33 mouse cellular contexts compared by ENCODE assay signal in genomic region chr17:30996296-30996695, GRCm38 (mm10). TPM values are rescaled to one million over a fixed set of nuclear protein-coding genes. Genes with fewer than 3 reads are reported as not detected.
A peak's percentile ranks its signal among the peaks of the same experiment; 100 is the strongest.
DNase-seq lines count a peak whose midpoint lies in the region; ATAC-seq and TF ChIP-seq lines count a peak whose summit lies in the region.
"Had no signal": no experiment of that assay in that cellular context is flagged by ENCODE, and none has a peak within 500 bp of the region (broad histone marks: within the 10 kb centered on the region; RNA-seq: fewer than 3 reads in every experiment).

No protein-coding gene starts in this region.

- H3K79me2 ChIP-seq in CH12.LX (replicated peaks; ENCODE audit: control insufficient read depth, extremely low read depth, insufficient read depth, poor library complexity, severe bottlenecking): no peaks in the 10 kb centered on the region

- peaks cover 4 to 33% of the 10 kb centered on the region in 2 experiments for H3K4me1 ChIP-seq in CH12.LX (ENCODE audit: control insufficient read depth in 1 of 2, insufficient read depth in 2 of 2)
- H3K4me1 ChIP-seq in hindbrain, embryonic 10.5 days (replicated peaks): peaks cover 12% of the 10 kb centered on the region
- no peaks in the 10 kb centered on the region for H3K4me1 ChIP-seq in midbrain, embryonic 16.5 days (ENCODE audit: control insufficient read depth, insufficient read depth, low read length)
- H3K4me1 ChIP-seq: forebrain, embryonic 13.5 days had no signal

- no peak for TF ChIP-seq RAD21 in CH12.LX (IDR thresholded peaks at IDR 0.05; ENCODE audit: low read depth, low read length)

- H3K9me3 ChIP-seq in CH12.LX (replicated peaks; ENCODE audit: low read length): peaks cover 2% of the 10 kb centered on the region
- H3K9me3 ChIP-seq in hindbrain, embryonic 10.5 days: no peaks in the 10 kb centered on the region
- H3K9me3 ChIP-seq in midbrain, embryonic 16.5 days (replicated peaks; ENCODE audit: control insufficient read depth, low read length, poor library complexity, severe bottlenecking): no peaks in the 10 kb centered on the region
- H3K9me3 ChIP-seq: embryonic facial prominence, embryonic 13.5 days; forebrain, embryonic 10.5 days; forebrain, embryonic 13.5 days; hindbrain, embryonic 13.5 days had no signal

- dilution Hi-C loops in CH12.LX (cut with MboI; ENCODE audit: extremely low pct_ligation_motif_present, extremely low pct_unique_long_range_greater_than_20kb, low sequenced_read_pairs): no loop called here

- no peak overlapping the region for H3K4me3 ChIP-seq in CH12.LX (replicated peaks in 1 of 3; ENCODE audit: low read depth in 2 of 3, low read length in 2 of 3, poor library complexity in 1 of 3)
- no peak overlapping the region for H3K4me3 ChIP-seq in hindbrain, embryonic 10.5 days
- H3K4me3 ChIP-seq in midbrain, embryonic 16.5 days (ENCODE audit: low read depth, low read length): no peak overlapping the region
- H3K4me3 ChIP-seq: embryonic facial prominence, embryonic 13.5 days; erythroblast, embryonic 14.5 days; forebrain, embryonic 10.5 days; forebrain, embryonic 13.5 days; hindbrain, embryonic 13.5 days had no signal

- TF ChIP-seq POLR2A in CH12.LX (IDR thresholded peaks at IDR 0.05; ENCODE audit: low read depth, low read length): no peak

- no peaks in the 10 kb centered on the region for H3K36me3 ChIP-seq in CH12.LX (replicated peaks in 1 of 2; ENCODE audit: control insufficient read depth in 1 of 2, insufficient read depth in 1 of 2, low read length in 1 of 2)
- H3K36me3 ChIP-seq in hindbrain, embryonic 10.5 days: no peaks in the 10 kb centered on the region
- no peaks in the 10 kb centered on the region for H3K36me3 ChIP-seq in midbrain, embryonic 16.5 days (ENCODE audit: control insufficient read depth, insufficient read depth, low read length)
- H3K36me3 ChIP-seq: embryonic facial prominence, embryonic 13.5 days; forebrain, embryonic 10.5 days; G1E; hindbrain, embryonic 13.5 days had no signal

- in situ Hi-C loops in CH12.LX (cut with MboI; ENCODE audit: low pct_ligation_motif_present, low pct_unique_long_range_greater_than_20kb, low sequenced_read_pairs): no loop called here

- ATAC-seq in granulocyte monocyte progenitor cell, adult 5-6 weeks (replicated peaks; ENCODE audit: poor library complexity, severe bottlenecking): peak; percentile 46; the same call in 1 of the 2 replicates
- no peak for ATAC-seq in megakaryocyte progenitor cell, adult 5-6 weeks (replicated peaks; ENCODE audit: poor library complexity)
- ATAC-seq in midbrain, embryonic 16.5 days: no peak
- ATAC-seq: forebrain, embryonic 13.5 days; forebrain, embryonic 16.5 days; hindbrain, embryonic 16.5 days; Patski had no signal

- peak; percentile 53 for DNase-seq in A20 (ENCODE audit: low read depth, low spot score)
- DNase-seq in CH12.LX (ENCODE audit: extremely low read depth): peak; percentile 19
- peak; percentile 27 for DNase-seq in thymus, postnatal 25 days
- no peak for DNase-seq in hindbrain, embryonic 10.5 days (ENCODE audit: low spot score)
- DNase-seq in liver: no peak
- DNase-seq: adrenal gland, postnatal 10 days; adrenal gland, postnatal 36 days; cerebellum, adult 18-20 months; cerebellum, adult 9-11 months; cerebellum, postnatal 25 days; gastrocnemius, postnatal 10 days; gastrocnemius, postnatal 36 days; heart, adult 11 months had no signal

- H3K27me3 ChIP-seq in CH12.LX (replicated peaks): no peaks in the 10 kb centered on the region
- no peaks in the 10 kb centered on the region for H3K27me3 ChIP-seq in hindbrain, embryonic 10.5 days (ENCODE audit: insufficient read depth, poor library complexity, severe bottlenecking)
- H3K27me3 ChIP-seq in midbrain, embryonic 16.5 days (ENCODE audit: control insufficient read depth, insufficient read depth, low read depth, low read length): no peaks in the 10 kb centered on the region
- H3K27me3 ChIP-seq: embryonic facial prominence, embryonic 13.5 days; forebrain, embryonic 13.5 days; hindbrain, embryonic 13.5 days had no signal

- WGBS in hindbrain, embryonic 10.5 days: 85% methylated on average over 5 of the region's 5 CpGs
- WGBS in midbrain, embryonic 16.5 days: 85% methylated on average over 5 of the region's 5 CpGs

- H3K27ac ChIP-seq in CH12.LX (ENCODE audit: insufficient read depth, low read depth): no peak overlapping the region
- H3K27ac ChIP-seq in hindbrain, embryonic 10.5 days: no peak overlapping the region
- H3K27ac ChIP-seq in midbrain, embryonic 16.5 days (ENCODE audit: low read length): no peak overlapping the region
- H3K27ac ChIP-seq: embryonic facial prominence, embryonic 13.5 days; forebrain, embryonic 10.5 days; forebrain, embryonic 13.5 days; hindbrain, embryonic 13.5 days had no signal

- TF ChIP-seq CTCF in CH12.LX (conservative IDR thresholded peaks at IDR 0.05 in 1 of 2, IDR thresholded peaks at IDR 0.05 in 1 of 2; ENCODE audit: low read depth in 2 of 2, low read length in 2 of 2): no peak

- no peak overlapping the region for H3K9ac ChIP-seq in CH12.LX (ENCODE audit: insufficient read depth, low read depth)
- no peak overlapping the region for H3K9ac ChIP-seq in midbrain, embryonic 16.5 days (ENCODE audit: low read depth, low read length)
- H3K9ac ChIP-seq: embryonic facial prominence, embryonic 13.5 days; forebrain, embryonic 13.5 days; hindbrain, embryonic 13.5 days had no signal

- H3K4me2 ChIP-seq in CH12.LX (ENCODE audit: insufficient read depth, low read depth, poor library complexity, severe bottlenecking): no peak overlapping the region
- no peak overlapping the region for H3K4me2 ChIP-seq in midbrain, embryonic 16.5 days (ENCODE audit: low read length)
- H3K4me2 ChIP-seq: embryonic facial prominence, embryonic 13.5 days; forebrain, embryonic 13.5 days; heart, embryonic 11.5 days; hindbrain, embryonic 13.5 days had no signal

- TF ChIP-seq EP300 in CH12.LX (IDR thresholded peaks at IDR 0.05; ENCODE audit: low read length): no peak

TF ChIP-seq in CH12.LX, 34 proteins besides CTCF, POLR2A, EP300 and RAD21:
- TF ChIP-seq JUN (IDR thresholded peaks at IDR 0.05; ENCODE audit: insufficient read depth, low read depth, low read length): no peak
- TF ChIP-seq HCFC1 (IDR thresholded peaks at IDR 0.05; ENCODE audit: low read depth, low read length): no peak
- no peak for TF ChIP-seq RCOR1 (conservative IDR thresholded peaks at IDR 0.05; ENCODE audit: low read depth, low read length)
- no peak for TF ChIP-seq TBP (conservative IDR thresholded peaks at IDR 0.05; ENCODE audit: low read depth, low read length)
- no peak for TF ChIP-seq UBTF (IDR thresholded peaks at IDR 0.05; ENCODE audit: low read depth, low read length)
- TF ChIP-seq MAZ (IDR thresholded peaks at IDR 0.05; ENCODE audit: low read depth, low read length): no peak
- no peak for TF ChIP-seq ZMIZ1 (IDR thresholded peaks at IDR 0.05; ENCODE audit: low read depth, low read length)
- TF ChIP-seq USF2 (conservative IDR thresholded peaks at IDR 0.05; ENCODE audit: low read depth, low read length): no peak
- no peak for TF ChIP-seq MYC (IDR thresholded peaks at IDR 0.05; ENCODE audit: low read depth, low read length)

RNA-seq across cellular contexts. Expression of gene Umodl1, which starts 41.9 kb away (rescaled TPM):
- 2.4 and 4.5 TPM in 2 replicates for total RNA-seq in CH12.LX (2012; rRNA removed)
- total RNA-seq in CH12.LX (2014; rRNA removed): 1.6 TPM in 2 replicates
- 1.0 and 1.1 TPM in 2 replicates for polyA plus RNA-seq in CH12.LX (2012; ENCODE audit: insufficient read length, low read depth)
- not detected in 2 replicates for total RNA-seq in granulocyte monocyte progenitor cell, adult 5-6 weeks (2014; fragmentation: Nextera tagmentation)
- not detected in 2 replicates for total RNA-seq in granulocyte monocyte progenitor cell, adult 5-6 weeks (2017)
- polyA plus RNA-seq in hindbrain, embryonic 10.5 days (2016; fragmentation: Nextera tagmentation; extraction: Ambion mirVana): 0.08 and 0.20 TPM in 2 replicates
- total RNA-seq in megakaryocyte progenitor cell, adult 5-6 weeks (2015): not detected in 2 replicates
- total RNA-seq in megakaryocyte progenitor cell, adult 5-6 weeks (2017): not detected in 2 replicates
- 0.09 and 0.10 TPM in 2 replicates for polyA plus RNA-seq in midbrain, embryonic 16.5 days (2015; fragmentation: Nextera tagmentation; extraction: Ambion mirVana)
- total RNA-seq: common myeloid progenitor, adult 5-6 weeks; gastrocnemius, adult 18-20 months; gastrocnemius, postnatal 36 days; heart, adult 8-10 months; heart, postnatal 25 days; hematopoietic stem cell, adult 5-6 weeks had no signal
- polyA plus RNA-seq: forebrain, embryonic 10.5 days; forebrain, embryonic 13.5 days; G1E; heart, embryonic 11.5 days; heart, embryonic 14.5 days; heart, postnatal 0 days; hindbrain, embryonic 13.5 days; Patski had no signal

Comparison
In these comparisons a context has a peak if more than half of its experiments do, and no peak if none do; other contexts are left out.
1. DNase-seq: peak in A20 (single experiment), CH12.LX (single experiment) and thymus, postnatal 25 days (single experiment); none in hindbrain, embryonic 10.5 days (single experiment) and liver (single experiment).